Mouse (Mus musculus) brain, adult 2 months (tissue): ENCODE results near the gene Dolpp1.
A peak's percentile ranks its signal among the peaks of the same experiment; 100 is the strongest.

Experiments used
- DNase-seq: peaks from one replicate; pipeline ENCODE4 v3.0.0; 2011; ENCODE audit warnings: low read depth, low spot score

Gene Dolpp1

DNA sequence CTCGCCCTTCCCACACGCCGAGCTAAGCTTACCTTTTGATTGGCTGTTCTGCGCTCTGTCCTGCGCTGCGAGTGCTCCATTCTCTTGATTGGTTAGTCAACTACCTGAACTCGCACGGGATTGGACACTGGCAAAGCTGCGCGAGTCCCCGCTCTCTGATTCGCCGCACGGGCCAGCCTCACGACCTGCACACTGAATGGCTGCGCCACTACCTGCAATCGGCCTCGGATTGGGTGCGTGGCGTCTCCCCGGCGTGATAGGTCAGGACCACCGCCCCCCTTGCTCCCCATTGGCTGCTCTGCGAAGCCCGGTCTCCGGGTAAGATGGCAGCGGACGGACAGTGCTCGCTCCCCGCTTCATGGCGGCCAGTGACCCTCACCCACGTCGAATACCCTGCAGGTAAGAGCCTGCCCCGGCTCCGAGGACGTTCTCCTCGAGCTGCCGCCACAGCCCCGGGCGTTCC lies at the start of gene Dolpp1:
Gene Dolpp1 (plus strand): TSS at position 141 of the 463 bp plus-strand sequence.
- DNase-seq, result peak; percentile 100

DNA sequence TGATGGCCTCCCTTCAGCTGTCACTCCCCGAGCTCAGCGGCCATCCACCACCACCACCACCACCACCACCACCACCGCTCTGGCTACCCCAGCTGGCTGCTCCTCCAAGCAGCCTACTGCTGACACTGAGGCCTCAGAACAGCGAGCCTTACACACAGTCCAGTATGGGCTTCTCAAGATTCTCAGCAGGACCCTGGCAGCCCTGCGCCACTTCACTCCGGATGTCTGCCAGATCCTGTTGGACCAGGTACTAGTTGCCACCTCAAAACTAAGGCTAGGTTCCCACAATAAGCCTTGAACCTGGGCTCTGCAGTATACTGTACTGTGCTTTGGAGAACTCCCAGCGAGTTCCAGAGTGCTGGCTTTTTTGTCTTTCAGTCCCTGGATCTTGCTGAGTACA lies 49.5 kb upstream of the Dolpp1 start:
- DNase-seq, result peak; percentile 65

DNA sequence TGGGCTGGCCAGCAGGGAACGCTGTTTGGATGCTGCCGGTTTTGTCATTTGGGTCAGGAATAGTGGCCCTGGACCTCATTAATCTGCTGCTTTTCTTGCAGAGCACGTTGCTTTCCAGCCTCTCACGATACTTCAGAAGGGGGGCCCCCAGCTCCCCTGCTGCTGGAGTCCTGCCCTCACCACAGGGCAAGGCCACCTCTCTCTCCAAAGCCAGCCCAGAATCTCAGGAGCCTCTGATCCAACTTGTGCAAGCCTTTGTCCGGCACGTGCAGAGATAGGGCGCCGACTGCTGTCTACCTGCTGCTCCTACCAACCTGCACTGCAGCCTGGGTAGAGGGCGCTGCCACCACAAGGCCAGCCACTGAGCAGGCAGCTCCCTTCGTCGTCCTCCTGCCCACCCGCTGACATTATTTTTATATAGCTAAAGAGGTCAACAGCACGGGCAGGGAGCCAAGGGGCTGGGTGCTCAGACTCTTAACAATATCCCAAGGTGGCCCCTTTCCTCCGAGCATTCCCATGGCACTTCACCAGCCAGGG lies 48.4 kb upstream of the Dolpp1 start:
- peak; percentile 69 for DNase-seq

DNA sequence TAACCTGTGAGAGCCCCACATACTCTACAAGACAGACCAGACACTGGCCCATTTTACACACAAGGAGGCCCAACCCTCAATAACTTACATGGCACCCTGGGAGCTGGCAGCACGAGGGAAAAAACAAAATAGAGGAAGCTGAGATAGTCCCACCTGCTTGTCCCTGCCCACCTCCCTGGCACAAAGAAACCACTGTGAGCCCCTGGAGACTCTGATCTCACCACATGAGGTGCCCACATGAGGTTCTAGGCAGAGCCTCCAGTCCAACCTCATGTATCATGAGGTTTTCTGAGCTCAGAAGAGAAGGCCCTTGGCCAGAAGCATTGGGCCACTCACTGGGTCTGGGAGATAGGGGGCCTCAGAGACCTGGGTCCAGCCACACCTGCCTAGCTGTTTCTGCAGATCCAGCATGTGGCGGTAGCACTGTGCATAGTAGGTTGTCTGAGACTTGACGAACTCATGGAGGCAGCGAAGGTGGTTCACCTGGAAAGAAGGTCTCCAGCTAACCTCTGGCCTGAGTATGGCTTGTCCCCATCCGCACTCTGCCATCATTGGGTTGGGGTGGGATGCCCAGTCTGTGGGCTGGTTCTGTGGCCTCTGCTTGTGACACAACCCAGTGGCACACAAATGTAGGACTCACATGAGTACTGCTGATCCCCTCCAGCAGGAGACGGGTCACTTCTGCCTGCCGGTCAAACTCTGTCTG lies 45.9 kb upstream of the Dolpp1 start:
- no peak for DNase-seq

DNA sequence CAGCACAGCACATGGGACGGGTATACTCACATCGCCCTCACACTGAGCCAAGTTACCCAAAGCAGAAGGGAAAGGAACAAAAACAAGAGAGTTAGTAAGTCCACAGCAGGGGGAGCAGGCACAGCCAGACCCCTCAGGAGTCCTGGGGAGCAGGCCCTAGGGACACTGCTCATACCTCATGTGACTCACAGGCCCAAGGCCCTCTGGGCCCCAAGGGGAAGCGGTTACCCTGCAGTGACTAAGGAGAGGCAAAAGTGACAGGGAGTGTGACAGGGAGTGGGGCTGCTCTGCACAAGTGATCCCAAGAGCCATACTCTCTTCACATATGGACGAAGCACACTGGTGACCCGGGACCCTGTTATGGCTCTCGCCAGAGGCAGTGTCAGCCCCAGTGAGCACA lies 42.9 kb upstream of the Dolpp1 start:
- DNase-seq, result no peak

DNA sequence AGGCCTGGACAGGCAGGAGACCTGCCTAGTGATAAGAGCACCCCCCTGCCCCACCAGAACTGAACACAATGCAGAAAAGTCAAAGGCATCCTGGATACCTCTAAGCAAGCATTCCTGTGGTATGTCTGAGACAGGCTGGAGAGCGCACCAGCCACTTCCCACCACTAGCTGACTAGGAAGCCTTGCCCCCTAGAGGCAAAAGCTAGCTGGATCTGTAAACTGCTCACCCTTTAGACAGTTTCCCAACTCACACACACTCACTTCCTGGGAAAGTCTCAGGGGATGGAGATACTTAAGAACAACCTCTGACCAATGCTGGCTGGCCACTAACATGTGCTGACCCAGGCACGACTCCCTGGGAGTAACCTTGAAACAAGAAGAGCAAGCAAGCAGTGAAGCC lies 40.9 kb upstream of the Dolpp1 start:
- no peak for DNase-seq

DNA sequence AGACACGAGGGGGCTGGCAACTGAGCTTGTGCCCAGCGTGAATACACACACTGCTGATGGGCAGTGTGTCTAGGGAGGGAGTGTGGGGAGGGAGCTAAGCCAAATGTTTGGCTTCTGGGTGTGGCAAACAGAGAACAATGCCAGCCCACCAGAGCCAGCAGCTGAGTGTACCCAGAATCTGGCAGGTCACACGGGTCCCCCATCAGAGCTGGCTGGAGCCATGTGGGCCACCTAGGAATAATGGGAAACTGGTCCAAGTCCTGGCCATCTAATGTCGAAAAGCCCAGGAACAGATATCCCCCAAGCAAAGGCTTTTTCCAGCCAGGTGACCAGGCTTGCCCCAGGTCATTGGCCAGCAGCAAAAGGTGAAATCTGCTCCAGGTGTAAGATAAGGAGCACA lies 36.2 kb upstream of the Dolpp1 start:
- DNase-seq, result peak; percentile 86

DNA sequence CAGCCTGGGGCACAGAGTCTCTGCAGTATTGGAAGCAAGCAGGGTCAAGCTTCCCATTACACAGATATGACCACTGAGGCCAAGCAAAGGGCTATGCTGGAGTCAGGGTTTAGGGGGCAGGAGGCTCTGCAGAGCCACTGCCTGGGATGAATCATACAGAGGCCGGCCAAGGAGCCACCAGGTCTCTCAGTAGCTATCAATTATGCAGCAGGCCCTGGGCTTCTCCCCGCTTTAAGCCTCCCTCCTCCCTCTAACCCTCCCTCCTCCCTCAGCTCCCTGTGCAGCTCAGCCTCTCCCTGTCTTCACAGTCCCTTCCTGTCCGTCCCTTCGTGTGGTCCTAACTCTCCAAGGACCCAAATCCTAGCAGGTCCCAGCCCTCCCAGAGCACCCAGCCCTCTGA lies 35.8 kb upstream of the Dolpp1 start:
- DNase-seq, result peak; percentile 61

DNA sequence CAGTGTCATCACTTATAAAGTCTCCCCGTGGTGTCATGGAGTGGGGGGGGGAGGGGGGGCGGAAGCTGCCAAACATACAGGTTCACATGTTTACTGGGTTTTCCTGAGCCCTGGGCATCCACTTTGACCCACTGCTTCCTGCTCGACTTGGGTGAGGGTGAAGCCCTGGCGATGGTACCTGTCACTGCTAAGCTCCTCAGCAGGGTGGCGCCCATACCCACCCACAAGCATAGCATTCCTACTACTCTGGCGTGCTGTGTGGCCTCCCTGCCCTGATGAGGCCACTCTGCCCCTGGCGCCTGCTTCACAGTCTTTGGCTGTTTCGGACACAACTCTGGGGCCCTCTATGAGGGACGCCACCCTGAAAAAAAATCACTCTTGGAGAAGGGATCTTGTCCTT lies 35.1 kb upstream of the Dolpp1 start:
- no peak for DNase-seq

DNA sequence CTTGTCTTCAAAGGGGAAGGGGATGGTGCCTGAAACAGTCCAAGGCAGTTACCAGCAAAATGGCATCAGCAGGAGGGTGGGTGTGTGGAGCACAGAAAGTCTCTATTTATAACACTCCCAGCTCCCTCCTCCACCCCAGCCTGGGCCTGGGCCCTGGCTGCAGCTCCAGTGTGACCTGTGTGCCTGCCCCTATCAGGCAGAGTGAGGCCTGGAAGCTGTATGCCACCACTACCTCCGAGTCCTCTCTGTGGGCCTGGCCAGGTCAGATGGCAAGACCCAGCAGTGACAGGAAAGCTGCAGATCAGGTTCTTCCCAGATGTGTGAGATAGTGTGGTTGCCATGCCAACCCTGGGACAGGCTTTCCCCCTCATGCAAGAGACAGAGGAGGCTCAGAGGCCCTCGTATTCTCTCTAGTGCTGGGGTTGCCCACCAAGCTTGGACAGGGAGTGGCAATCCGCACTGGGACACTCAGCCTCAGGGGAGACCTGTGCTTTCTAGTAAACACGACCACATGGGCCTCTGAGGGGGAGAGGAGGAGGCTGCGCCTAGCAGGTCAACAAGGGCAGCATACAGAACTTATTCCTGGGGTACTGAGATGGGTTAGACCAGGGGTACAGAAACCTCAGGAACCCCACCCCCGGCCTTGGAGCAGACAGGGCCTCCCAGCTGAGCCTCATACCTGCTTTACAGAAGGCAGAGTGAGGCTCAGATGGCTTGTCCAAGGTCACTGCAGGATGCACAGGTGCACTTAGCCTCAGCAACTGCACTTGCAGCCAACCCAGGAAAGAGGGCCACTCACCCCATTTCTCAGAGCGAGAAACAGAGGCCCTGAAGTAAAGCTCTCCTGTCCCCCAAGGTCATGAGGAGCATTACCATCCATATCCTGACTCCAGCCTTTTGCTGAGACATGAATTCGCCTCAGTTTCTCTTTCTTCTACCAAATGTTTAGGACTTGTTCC lies 34.2 kb upstream of the Dolpp1 start:
- peak; percentile 78 for DNase-seq

DNA sequence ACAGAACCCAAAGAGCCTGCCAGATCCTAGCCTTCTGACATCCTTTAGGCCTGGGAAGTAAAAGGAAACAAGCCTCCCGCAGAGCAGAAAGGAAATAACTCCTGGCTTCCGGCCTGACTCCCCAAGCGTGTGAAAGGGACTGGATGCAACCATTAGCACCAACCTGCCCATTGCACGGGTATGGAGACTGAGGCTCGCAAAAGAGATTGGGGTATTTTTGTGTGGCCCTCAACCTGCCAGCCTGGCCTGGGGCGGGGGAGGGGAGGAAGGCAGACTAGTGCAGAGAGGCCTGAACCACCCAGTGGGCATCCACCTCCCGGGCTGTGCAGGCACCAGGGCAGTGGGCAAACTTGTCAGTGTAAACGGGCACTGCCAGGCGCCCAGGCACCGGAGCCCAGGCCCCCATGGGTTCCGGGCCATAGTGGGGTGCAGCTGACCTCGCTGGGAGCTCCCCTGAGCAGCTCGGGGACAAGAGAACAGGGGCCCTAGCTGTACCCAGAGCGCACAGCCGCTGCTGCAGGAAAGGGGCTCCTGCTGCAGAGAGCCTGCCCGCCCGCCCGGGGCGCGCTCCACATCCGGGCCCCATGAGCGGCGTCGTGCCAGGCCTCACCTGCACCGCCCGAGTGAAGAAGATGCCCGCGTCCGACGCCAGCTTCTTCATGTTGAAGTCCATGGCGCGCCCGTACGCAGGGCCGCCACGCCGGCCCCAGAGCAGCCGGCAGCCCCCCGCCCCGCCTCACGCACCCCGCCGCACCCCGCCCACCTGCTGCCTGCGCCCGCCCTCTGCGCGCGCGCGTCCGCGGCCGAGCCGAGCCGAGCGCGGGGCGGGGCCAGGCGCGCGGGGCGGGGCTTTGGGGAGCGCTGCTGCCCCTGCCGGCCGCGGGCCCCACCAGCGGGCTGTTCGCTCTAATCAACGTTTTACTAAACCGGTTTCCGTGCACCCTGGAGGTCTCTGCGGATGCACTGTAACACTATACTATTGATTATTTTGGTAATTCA lies 33.2 kb upstream of the Dolpp1 start, which contains the start of gene Sh3glb2:
Gene Sh3glb2 (minus strand): TSS at position 805 of the 999 bp plus-strand sequence.
- DNase-seq, result peak; percentile 90

DNA sequence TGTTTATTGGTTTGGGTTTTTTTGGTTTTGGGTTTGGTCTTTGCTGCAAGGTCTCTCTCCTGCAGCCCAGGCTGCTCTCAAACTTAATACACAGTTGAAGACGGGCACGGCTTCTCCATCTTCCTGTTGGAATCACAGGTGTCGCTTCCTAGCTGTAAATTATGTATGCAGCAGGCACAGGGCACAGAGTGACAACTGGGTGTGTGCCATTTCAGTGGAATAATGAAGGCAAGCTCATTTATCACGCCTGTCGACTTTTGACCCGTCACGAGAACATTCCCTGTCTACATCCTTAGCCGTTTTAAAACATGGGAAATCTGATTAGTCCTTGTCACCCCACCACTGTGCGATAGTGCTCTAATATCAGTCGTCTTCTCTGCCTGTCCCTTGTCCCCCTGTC lies 31.4 kb upstream of the Dolpp1 start:
- DNase-seq, result no peak

DNA sequence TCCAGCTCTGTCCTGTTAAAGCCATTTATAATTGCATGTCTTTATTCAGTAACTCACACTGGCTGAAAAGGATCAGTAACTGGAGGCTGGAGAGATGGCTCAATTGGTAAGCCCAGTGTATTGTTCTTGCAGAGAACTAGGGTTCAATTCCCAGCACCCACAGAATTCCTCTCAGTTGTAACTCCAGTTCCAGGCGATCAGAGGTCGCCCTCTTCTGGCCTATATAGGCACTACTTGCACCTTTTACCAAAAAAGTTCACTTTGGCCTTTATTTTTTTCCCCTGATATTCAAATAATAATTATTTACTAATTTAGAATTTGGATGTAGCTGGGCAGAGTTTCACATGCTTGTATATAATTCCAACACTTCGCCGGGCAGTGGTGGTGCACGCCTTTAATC lies 29.2 kb upstream of the Dolpp1 start:
- no peak for DNase-seq

DNA sequence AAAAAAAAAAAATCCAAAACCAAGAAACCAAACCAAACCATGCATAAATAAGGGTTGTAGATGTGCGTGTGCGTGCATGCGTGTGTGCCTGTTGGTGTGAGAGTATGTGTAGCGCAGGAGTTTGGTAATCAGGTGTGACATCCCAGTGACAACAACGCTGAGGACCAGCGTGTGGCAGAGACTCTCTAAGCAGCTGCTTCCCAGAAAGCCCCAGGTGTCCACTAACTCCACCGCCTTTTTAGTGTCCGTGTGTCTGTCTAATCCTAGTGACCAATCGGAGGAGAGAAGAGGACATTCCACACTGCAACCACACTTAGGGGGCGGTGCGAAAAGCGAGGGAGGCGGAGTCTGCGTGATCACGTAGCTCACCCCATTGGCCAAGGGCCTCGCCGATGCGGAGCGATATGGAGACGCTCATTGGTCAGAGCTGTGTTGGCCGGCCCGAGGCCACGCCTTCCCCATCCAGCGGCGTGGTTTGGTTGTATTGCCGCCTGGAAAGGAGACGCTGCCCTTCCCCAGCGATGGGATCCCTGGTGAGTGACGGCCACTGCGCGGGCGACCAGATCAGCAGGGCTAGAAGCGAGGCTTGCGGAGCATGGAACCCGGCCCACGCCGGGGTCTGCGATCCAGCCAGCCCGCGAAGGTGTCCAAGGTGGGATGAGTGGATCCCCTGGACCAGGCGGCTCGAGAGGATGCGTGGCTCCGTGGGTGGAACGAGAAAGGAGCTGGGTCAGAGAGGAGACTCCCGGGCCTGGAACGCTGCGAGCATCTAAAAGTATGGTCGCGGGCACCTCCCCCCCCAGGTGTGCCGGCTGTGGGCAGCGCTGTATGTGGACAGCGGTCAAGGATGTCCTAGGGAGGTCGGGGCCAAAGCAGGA lies 28.0 kb upstream of the Dolpp1 start, which contains the start of gene Miga2:
Gene Miga2 (plus strand): TSS at position 461 of the 878 bp plus-strand sequence.
- DNase-seq, result peak; percentile 100

DNA sequence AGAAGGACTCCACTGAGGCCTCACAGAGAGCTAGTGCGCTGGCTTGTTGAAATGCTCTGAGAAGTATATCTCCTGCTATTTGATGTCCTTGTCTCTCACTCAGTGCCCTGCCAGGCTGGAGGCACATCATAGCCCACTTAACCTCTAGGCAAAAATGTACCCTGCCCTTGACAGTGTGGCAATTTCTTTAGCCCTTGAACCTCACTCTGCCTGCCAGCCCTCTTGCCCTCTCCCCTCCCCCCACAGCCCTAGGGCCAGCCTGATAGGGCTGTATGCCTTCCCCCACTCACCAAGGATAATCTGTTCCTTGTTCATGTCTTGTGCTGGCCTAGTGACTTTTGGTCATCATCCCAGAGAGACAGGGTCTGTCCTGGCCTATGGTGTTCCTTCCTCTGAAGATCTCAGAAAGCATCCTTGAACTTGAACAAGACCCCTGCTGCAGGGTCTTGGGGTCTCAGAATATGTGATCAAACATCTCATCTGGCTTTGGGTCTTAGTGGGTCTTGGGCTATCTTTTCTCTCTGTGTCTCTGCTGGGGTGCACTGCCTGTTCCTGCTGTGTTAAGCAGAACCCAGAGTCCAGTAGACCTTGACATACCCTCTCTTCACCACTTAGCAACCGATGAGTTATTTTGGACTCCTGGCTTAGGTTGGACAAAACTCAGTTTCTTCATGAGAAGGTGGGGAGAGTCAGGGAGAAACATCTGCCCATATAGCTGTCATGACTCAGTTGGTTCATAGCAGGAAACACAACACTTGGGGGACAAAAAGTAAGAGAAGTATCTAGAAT lies 26.6 kb upstream of the Dolpp1 start:
- DNase-seq, result no peak

DNA sequence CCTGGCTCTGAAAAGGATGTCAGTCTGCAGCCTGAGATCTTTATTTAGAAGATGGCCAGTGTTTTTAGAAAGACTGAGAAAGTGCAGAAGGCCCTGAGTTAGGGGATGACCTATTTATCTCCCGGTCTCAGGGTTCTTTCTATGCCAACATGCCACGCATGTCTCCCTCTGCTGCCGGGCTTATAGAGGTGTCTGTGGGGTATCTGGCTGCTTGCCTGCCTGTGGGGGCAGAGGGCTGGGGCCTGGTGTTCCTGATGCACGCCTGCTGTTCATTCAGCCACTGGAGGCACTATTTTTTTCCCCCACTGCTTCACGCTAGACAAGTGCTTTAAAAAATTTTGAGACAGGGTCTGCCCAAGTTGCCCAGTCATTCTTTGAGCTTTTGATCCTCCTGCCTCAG lies 25.9 kb upstream of the Dolpp1 start:
- DNase-seq, result no peak

DNA sequence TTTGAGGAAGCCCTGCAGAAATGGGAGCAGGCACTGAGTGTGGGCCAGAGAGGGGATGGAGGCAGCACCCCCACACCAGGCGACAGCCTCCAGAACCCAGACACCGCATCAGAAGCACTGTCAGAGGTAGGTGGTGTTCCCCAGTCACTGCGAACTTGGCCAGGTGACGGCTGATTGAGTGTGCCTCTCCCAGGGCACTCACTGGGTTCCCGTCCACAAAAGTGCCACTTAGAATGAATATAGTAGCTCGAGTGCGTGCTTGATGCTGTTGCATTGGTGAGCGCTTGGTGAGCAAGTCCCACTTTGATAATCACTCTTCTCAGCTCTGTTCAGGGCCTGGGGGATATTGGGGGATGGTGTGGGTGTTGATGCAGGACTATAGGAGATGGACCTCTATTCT lies 20.5 kb upstream of the Dolpp1 start:
- no peak for DNase-seq

DNA sequence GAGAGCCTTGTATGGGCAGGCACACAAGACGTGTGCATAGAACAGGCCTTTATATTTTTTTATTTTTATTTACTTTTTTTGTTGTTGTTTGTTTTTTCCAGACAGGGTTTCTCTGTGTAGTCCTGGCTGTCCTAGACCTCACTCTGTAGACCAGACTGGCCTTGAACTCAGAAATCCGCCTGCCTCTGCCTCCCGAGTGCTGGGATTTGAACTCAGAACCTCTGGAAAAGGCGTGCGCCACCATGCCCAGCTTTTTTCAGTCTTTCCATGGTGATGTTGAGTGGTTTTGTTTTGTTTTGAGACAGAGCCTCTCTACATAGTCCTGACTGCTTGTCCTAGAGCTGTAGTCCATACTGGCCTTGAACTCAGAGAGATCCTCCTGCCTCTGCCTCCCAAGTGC lies 19.3 kb upstream of the Dolpp1 start:
- no peak for DNase-seq

DNA sequence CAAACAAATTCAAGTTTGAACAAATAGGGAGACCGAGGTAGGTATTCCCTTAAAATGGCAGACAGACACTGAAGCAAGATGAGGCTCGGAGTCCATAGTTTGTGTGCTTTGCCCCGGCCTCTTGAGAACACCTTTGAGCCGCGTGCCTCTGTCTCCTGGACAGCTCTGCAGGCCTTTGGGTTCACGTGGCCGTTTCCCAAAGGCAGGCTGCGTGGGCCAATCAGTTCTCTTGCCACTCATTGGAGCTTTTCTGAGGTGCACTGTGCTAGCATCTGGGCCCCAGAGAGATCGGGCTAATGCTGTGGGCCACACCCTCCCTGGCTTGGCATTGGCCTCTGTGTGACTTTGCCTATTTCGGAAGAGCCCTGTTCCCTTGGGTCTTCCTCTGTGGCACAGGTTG lies 16.2 kb upstream of the Dolpp1 start:
- no peak for DNase-seq
